Mouse (Mus musculus): Measurements from ENCODE around the gene Atg101. TPM values are rescaled to one million over a fixed set of nuclear protein-coding genes. Genes with fewer than 3 reads are reported as not detected.

The Atg101 gene
- 29.6 and 31.7 TPM in 2 replicates for polyA plus RNA-seq (2015; fragmentation: Nextera tagmentation; extraction: Ambion mirVana)

- peaks cover 28% of the 10 kb centered on the region for H3K4me1 ChIP-seq (replicated peaks)
- peak within 1 kb of the TSS; percentile 89 for H3K9ac ChIP-seq
- no peaks in the 10 kb centered on the region for H3K27me3 ChIP-seq
- peak within 1 kb of the TSS; percentile 69 for H3K27ac ChIP-seq
- H3K36me3 ChIP-seq, result peaks cover 29% of the 10 kb centered on the region
- peak; percentile 95 for ATAC-seq (ENCODE audit: low read depth)
- DNase-seq, result peak; percentile 86
- no peaks in the 10 kb centered on the region for H3K9me3 ChIP-seq (replicated peaks)
- peak within 1 kb of the TSS; percentile 90 for H3K4me3 ChIP-seq (replicated peaks)
- WGBS (ENCODE audit: insufficient replicate concordance), result under 1% methylated on average over 61 of the region's 61 CpGs
- peak within 1 kb of the TSS; percentile 88 for H3K4me2 ChIP-seq
Measured at GRCm38 (mm10) chr15:101283911-101284750, at the start of gene Atg101. Gene Atg101 (plus strand): TSS chr15:101284272.

DNA sequence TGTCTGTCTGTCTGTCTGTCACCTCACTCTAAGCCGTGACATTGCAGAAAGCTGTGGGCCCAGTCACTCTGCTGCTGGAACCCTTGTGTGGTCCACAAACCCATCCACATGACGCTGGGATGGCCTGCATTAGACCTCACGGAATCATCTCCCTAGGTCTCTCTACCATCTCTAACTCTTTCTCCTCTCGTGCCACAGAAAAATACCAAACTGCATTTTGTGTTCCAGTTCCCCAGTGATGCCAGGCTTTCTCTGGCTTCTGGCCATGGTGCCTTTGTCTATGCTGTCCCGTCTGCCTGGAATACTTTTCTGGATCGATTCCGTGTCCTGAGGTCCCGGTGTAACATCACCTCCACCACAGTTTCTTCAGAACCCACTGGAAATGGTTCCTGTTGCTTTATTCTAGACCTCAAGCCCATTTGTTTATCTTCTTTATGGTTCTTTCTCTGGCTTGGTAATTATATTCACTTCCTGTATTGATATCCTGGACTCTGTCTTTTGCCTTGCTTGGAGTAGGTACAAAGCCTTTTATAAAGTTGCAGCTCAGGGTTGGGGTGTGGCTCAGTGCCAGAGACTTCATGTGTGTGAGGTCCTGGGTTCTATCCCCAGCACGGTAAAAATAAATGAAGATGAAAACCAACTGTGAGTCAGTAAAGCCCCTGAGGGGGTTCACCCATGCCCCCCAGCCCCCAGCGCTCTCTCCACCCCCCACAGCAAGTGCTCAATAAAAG is 49.3 kb upstream of the Atg101 start:
- no peak for ATAC-seq (ENCODE audit: low read depth)
- H3K4me2 ChIP-seq, result no peak overlapping the region
- WGBS (ENCODE audit: insufficient replicate concordance), result 61% methylated on average over 10 of the region's 10 CpGs

DNA sequence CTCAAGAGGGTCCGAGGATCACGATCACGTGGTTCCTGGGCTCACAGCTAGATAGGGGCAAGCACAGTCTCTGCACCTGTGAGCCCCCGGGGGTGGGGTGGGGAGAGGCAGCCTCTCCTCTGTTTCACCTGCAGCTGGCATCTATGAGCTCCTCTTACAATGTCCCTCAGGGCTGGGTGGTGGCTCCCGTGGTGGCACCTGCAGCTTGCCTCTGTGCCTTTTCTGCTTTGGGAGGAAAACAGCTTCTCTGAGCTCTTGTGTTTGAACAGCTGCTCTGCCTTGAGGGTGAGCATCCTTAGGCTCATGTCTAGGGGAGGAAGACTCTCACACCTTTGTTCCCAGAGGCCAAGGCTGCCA is 48.8 kb upstream of the Atg101 start:
- Histone ChIP-seq H3K27ac (no peak overlapping the region), H3K4me1 (replicated peaks) (peaks cover 12% of the 10 kb centered on the region), H3K4me2 (no peak overlapping the region), H3K9ac (no peak overlapping the region), H3K9me3 (replicated peaks) (no peaks in the 10 kb centered on the region), H3K27me3 (peaks cover 21% of the 10 kb centered on the region), H3K4me3 (replicated peaks) (no peak overlapping the region), H3K36me3 (peaks cover 6% of the 10 kb centered on the region; the same call in 1 of the 2 replicates)
- whole genome bisulfite sequencing (ENCODE audit: insufficient replicate concordance), result 47% methylated on average over 5 of the region's 5 CpGs
- DNase-seq (no peak), ATAC-seq (ENCODE audit: low read depth) (no peak)

More for the DNA sequence above, 49.3 kb upstream of the Atg101 start:
- Histone ChIP-seq H3K27ac (no peak overlapping the region), H3K27me3 (peaks cover 20% of the 10 kb centered on the region), H3K4me1 (replicated peaks) (peaks cover 12% of the 10 kb centered on the region), H3K9ac (no peak overlapping the region), H3K9me3 (replicated peaks) (no peaks in the 10 kb centered on the region), H3K4me3 (replicated peaks) (no peak overlapping the region), H3K36me3 (peaks cover 6% of the 10 kb centered on the region; the same call in 1 of the 2 replicates)
- no peak for DNase-seq

GRCm38 (mm10) chr15:101235728-101236327 is 48.2 kb upstream of the Atg101 start:
- DNase-seq (no peak), ATAC-seq (ENCODE audit: low read depth) (no peak)
- peaks cover 13% of the 10 kb centered on the region for H3K4me1 ChIP-seq (replicated peaks)
- peaks cover 6% of the 10 kb centered on the region; the same call in 1 of the 2 replicates for H3K36me3 ChIP-seq
- H3K9ac ChIP-seq, result no peak overlapping the region
- peaks cover 21% of the 10 kb centered on the region for H3K27me3 ChIP-seq
- no peak overlapping the region for H3K4me2 ChIP-seq
- 41% methylated on average over 12 of the region's 12 CpGs for WGBS (ENCODE audit: insufficient replicate concordance)
- no peak overlapping the region for H3K4me3 ChIP-seq (replicated peaks)
- no peak overlapping the region for H3K27ac ChIP-seq
- H3K9me3 ChIP-seq (replicated peaks), result no peaks in the 10 kb centered on the region

DNA sequence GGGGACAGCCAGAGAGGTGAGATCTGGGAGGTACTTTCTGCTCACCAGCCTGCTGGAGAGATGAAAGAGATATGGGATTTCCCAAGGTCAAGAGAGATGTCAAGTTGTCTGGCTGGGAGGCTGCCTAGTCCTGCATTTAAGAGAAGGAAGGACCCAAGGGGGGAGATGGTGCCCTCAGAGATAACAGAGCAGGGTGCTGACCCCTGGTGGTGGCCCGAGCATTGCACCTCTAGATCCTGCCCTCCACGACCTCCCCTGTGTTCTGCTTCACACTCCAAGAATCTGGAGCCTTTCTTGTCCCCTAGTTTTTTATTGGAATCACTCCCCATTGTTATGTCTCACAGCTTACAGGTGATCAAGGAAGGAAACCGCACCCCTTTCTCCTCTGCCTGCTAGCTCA is 47.2 kb upstream of the Atg101 start:
- no peak for ATAC-seq (ENCODE audit: low read depth)
- Histone ChIP-seq H3K9ac (no peak overlapping the region), H3K4me3 (replicated peaks) (no peak overlapping the region)

DNA sequence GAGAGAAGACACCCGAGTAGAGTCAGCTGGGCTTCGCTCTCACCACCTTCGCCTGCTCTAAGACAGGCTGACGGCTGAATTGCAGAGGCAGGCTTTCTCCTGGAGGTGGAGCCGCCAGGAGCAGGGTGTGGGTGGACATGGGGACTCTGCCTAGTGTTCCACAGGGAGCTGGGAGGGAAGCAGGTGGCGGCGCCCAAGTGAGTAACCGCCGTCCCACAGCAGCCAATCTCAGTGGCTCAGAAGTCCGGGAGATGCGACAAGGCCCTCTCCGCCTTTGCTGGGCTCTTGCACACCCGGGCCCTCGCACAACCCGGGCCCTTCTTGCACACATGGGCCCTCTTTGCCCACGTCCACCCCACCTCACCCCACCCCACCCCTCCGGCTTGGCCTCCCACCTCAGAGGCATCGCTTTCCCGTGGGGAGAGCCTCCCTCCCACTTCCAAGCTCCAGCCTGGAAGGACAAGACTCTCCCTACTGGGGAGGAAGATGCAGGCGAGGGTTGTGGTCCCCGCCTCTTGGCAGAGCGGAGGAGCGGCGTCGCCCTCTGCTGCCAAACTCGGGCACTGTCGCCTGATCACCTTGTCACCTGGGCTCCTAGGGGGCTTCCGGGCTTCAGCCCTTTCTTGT is 45.1 kb upstream of the Atg101 start:
- Histone ChIP-seq H3K27ac (no peak overlapping the region), H3K27me3 (peaks cover 21% of the 10 kb centered on the region), H3K9ac (no peak overlapping the region), H3K4me1 (replicated peaks) (peaks cover 25% of the 10 kb centered on the region), H3K36me3 (no peaks in the 10 kb centered on the region), H3K4me2 (peak overlapping the region; percentile 40), H3K9me3 (replicated peaks) (no peaks in the 10 kb centered on the region), H3K4me3 (replicated peaks) (no peak overlapping the region)
- ATAC-seq (ENCODE audit: low read depth) (no peak), DNase-seq (no peak)
- 10% methylated on average over 28 of the region's 28 CpGs for WGBS (ENCODE audit: insufficient replicate concordance)

More for the DNA sequence above, 47.2 kb upstream of the Atg101 start:
- H3K4me2 ChIP-seq, result no peak overlapping the region
- DNase-seq, result peak; percentile 29
- 8% methylated on average over 3 of the region's 3 CpGs for WGBS (ENCODE audit: insufficient replicate concordance)
- H3K4me1 ChIP-seq (replicated peaks), result peaks cover 23% of the 10 kb centered on the region
- H3K36me3 ChIP-seq, result no peaks in the 10 kb centered on the region
- H3K27me3 ChIP-seq, result peaks cover 21% of the 10 kb centered on the region
- no peaks in the 10 kb centered on the region for H3K9me3 ChIP-seq (replicated peaks)
- H3K27ac ChIP-seq, result no peak overlapping the region

DNA sequence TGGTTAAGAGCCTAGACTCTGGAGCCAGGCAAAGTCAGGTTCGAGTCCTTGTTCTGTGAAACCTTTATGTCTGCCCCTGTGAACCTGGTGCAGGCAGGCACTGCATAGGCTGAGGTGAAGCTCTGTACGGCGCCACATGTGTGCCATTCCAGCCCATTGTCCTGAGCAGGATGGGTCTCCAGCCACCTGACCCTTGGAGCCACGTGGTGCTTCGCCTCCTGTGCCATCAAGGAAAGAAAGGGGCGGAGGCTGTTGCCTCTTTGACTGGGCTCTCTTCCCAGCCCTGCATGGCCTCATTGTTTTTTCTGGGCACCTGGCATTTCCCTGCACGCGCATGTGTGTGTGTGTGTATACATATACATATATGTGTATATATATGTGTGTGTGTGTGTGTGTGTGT is 44.3 kb upstream of the Atg101 start:
- ATAC-seq (ENCODE audit: low read depth) (no peak), DNase-seq (no peak)
- 60% methylated on average over 8 of the region's 8 CpGs for WGBS (ENCODE audit: insufficient replicate concordance)
- no peak overlapping the region for H3K9ac ChIP-seq
- H3K4me2 ChIP-seq, result no peak overlapping the region
- no peaks in the 10 kb centered on the region for H3K9me3 ChIP-seq (replicated peaks)
- no peak overlapping the region for H3K4me3 ChIP-seq (replicated peaks)
- peaks cover 21% of the 10 kb centered on the region for H3K27me3 ChIP-seq
- H3K36me3 ChIP-seq, result no peaks in the 10 kb centered on the region
- peaks cover 25% of the 10 kb centered on the region for H3K4me1 ChIP-seq (replicated peaks)
- no peak overlapping the region for H3K27ac ChIP-seq

DNA sequence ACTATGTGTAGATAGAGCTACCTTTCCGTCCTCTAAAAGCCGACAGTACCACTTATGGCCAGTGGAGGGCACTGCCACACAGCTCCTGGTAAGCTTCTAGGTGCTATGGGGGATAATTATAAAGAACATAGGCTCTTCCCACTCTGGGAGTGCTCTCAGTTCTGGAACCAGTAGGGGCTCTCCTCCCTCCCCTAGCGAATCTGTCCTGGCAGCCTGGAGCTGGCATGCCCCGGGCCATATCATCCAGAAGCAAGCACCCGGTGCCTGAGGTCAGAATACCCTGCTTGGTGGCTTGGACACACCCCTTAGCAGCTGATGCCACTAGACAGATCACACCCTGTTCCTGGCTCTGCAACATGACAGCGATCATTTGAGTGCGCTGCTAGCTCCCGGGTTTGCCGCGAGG is 43.3 kb upstream of the Atg101 start:
- Histone ChIP-seq H3K4me1 (replicated peaks) (peaks cover 21% of the 10 kb centered on the region), H3K27ac (no peak overlapping the region), H3K4me3 (replicated peaks) (no peak overlapping the region), H3K9ac (no peak overlapping the region), H3K4me2 (peak overlapping the region; percentile 33), H3K27me3 (peaks cover 21% of the 10 kb centered on the region), H3K36me3 (no peaks in the 10 kb centered on the region), H3K9me3 (replicated peaks) (no peaks in the 10 kb centered on the region)
- ATAC-seq (ENCODE audit: low read depth), result peak; percentile 56
- DNase-seq, result peak; percentile 62
- WGBS (ENCODE audit: insufficient replicate concordance), result 4% methylated on average over 10 of the region's 10 CpGs

DNA sequence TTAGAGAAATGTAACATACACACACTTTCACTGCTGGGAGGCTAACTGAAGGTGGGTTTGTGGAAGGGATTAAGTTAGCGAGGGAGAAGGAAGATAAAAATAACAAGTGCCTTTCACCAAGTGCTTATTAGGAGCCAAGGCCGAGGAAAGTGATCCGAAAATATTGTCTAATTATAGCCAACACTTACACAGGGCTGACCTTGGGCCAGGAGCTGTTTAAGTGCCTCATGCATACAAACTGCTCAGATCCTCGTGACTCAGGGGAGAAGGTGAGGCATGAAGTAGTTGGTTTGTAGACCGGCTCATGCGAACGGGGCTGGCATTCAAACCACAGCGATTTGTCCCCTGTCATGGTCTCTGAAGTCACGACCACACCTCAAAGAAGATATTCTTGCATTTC is 42.8 kb upstream of the Atg101 start:
- H3K9me3 ChIP-seq (replicated peaks), result no peaks in the 10 kb centered on the region
- DNase-seq, result no peak
- peak overlapping the region; percentile 33 for H3K4me2 ChIP-seq
- no peak overlapping the region for H3K27ac ChIP-seq
- H3K4me1 ChIP-seq (replicated peaks), result peaks cover 26% of the 10 kb centered on the region
- H3K4me3 ChIP-seq (replicated peaks), result no peak overlapping the region
- H3K27me3 ChIP-seq, result peaks cover 17% of the 10 kb centered on the region
- H3K9ac ChIP-seq, result no peak overlapping the region
- WGBS (ENCODE audit: insufficient replicate concordance), result 37% methylated on average over 9 of the region's 9 CpGs
- ATAC-seq (ENCODE audit: low read depth), result no peak
- H3K36me3 ChIP-seq, result no peaks in the 10 kb centered on the region

GRCm38 (mm10) chr15:101241853-101242252 is 42.2 kb upstream of the Atg101 start:
- Histone ChIP-seq H3K4me3 (replicated peaks) (no peak overlapping the region), H3K9ac (no peak overlapping the region), H3K9me3 (replicated peaks) (no peaks in the 10 kb centered on the region), H3K27ac (no peak overlapping the region), H3K27me3 (peaks cover 17% of the 10 kb centered on the region), H3K4me2 (no peak overlapping the region), H3K36me3 (no peaks in the 10 kb centered on the region), H3K4me1 (replicated peaks) (peaks cover 32% of the 10 kb centered on the region)
- no peak for DNase-seq
- WGBS (ENCODE audit: insufficient replicate concordance), result 62% methylated on average over 9 of the region's 9 CpGs
- no peak for ATAC-seq (ENCODE audit: low read depth)

- H3K9me3 ChIP-seq (replicated peaks), result no peaks in the 10 kb centered on the region
Measured at GRCm38 (mm10) chr15:101242645-101243044, 41.4 kb upstream of the Atg101 start.

More at GRCm38 (mm10) chr15:101242645-101243044, 41.4 kb upstream of the Atg101 start:
- Histone ChIP-seq H3K36me3 (no peaks in the 10 kb centered on the region), H3K27ac (no peak overlapping the region), H3K4me3 (replicated peaks) (no peak overlapping the region), H3K4me2 (no peak overlapping the region), H3K27me3 (peaks cover 17% of the 10 kb centered on the region), H3K9ac (no peak overlapping the region), H3K4me1 (replicated peaks) (peaks cover 39% of the 10 kb centered on the region)
- ATAC-seq (ENCODE audit: low read depth), result no peak
- 40% methylated on average over 8 of the region's 8 CpGs for WGBS (ENCODE audit: insufficient replicate concordance)
- DNase-seq, result no peak
